Mouse (Mus musculus) myocyte (in vitro differentiated cells): ENCODE measurements around the gene Diaph3.

Source experiments
- E2F4 ChIP-seq: IDR thresholded peaks from one replicate; pipeline ENCODE4 v1.6.1; 2011; ENCODE audit warnings: mild to moderate bottlenecking, control low read depth, moderate library complexity; ENCODE audit not compliant: insufficient read depth
- MAX ChIP-seq: IDR thresholded peaks from one replicate; pipeline ENCODE4 v1.6.1; 2011; ENCODE audit warnings: low read depth, mild to moderate bottlenecking, control low read depth
- POLR2A ChIP-seq: IDR thresholded peaks from one replicate; pipeline ENCODE4 v1.6.1; 2011; ENCODE audit warnings: low read depth, mild to moderate bottlenecking, control low read depth, moderate library complexity; ENCODE audit not compliant: insufficient read length
- POLR2AphosphoS2 ChIP-seq: IDR thresholded peaks from one replicate; pipeline ENCODE4 v1.6.1; 2011; ENCODE audit warnings: low read depth, control low read depth; ENCODE audit not compliant: insufficient read length
- SRF ChIP-seq: IDR thresholded peaks from one replicate; pipeline ENCODE4 v1.6.1; 2011; ENCODE audit warnings: low read depth; ENCODE audit not compliant: control insufficient read depth, insufficient read length
- TCF12 ChIP-seq: IDR thresholded peaks from one replicate; pipeline ENCODE4 v1.6.1; 2011; ENCODE audit warnings: mild to moderate bottlenecking, control low read depth; ENCODE audit not compliant: poor library complexity, insufficient read depth, severe bottlenecking
- TCF3 ChIP-seq: IDR thresholded peaks from one replicate; pipeline ENCODE4 v1.6.1; 2011; ENCODE audit warnings: low read depth, control low read depth; ENCODE audit not compliant: insufficient read length
- USF1 ChIP-seq: IDR thresholded peaks from one replicate; pipeline ENCODE4 v1.6.1; 2011; ENCODE audit warnings: low read depth, mild to moderate bottlenecking, control low read depth, moderate library complexity

GRCm38 (mm10) chr14:86646499-86647120 is 494.4 kb downstream of the Diaph3 start:
- no peak for TF ChIP-seq POLR2A
- TF ChIP-seq E2F4, result no peak
- TF ChIP-seq POLR2AphosphoS2, result no peak
- TF ChIP-seq TCF12, result no peak
- TF ChIP-seq TCF3, result no peak
- no peak for TF ChIP-seq SRF
- no peak for TF ChIP-seq USF1
- TF ChIP-seq MAX, result no peak
